Mouse (Mus musculus): ENCODE results near the gene Nwd1.

DNA sequence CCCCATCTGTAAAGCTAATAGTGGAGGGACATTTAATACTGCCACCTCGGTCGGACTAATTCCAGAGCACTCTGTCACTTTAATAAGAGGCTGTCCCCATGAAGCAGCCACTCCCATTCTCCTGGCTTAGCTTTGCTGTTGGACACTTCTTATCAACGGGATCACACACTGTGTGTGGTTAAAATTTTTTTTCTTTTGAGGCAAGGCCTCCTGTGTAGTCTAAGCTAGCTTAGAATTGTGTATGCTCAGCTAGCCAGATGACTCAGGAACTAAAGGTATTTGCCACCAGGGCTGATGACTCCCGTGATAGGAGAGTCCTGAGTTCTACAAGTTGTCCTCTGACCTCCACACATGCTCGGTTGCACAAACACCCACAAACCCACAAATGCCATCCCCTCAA, 18.9 kb downstream of the Nwd1 start:
- no peak for TF ChIP-seq CTCF (IDR thresholded peaks at IDR 0.05; ENCODE audit: control insufficient read depth, insufficient read depth, low read length)
- no peak for TF ChIP-seq POLR2A (IDR thresholded peaks at IDR 0.05; ENCODE audit: borderline replicate concordance, control insufficient read depth, low read depth, low read length)
